Mouse (Mus musculus): ENCODE results near the gene Rft1.

Rft1 gene

GRCm38 (mm10) chr14:30734665-30735064 lies 80.5 kb downstream of the Rft1 start:
- DNase-seq (ENCODE audit: low spot score in 2 of 2), result no peak

GRCm38 (mm10) chr14:30735810-30736209 lies 81.7 kb downstream of the Rft1 start:
- DNase-seq (ENCODE audit: low spot score in 2 of 2), result no peak

- no peak for DNase-seq (ENCODE audit: low spot score in 2 of 2)
These were observed 82.3 kb downstream of the Rft1 start for GRCm38 (mm10) chr14:30736413-30736812.
